Mouse (Mus musculus) lung, adult 2 months (tissue): ENCODE measurements around the gene Spint1.

Source experiments
- CTCF ChIP-seq: fragments of 200-500 bp; IDR thresholded peaks from 2 replicates; pipeline ENCODE4 v1.5.1; 2011; ENCODE audit warnings: mild to moderate bottlenecking, low read length, control low read depth; ENCODE audit not compliant: insufficient read depth
- POLR2A ChIP-seq: fragments of 200-500 bp; IDR thresholded peaks from 2 replicates; pipeline ENCODE4 v1.6.1; 2011; ENCODE audit warnings: low read depth, mild to moderate bottlenecking, control low read depth, low read length, borderline replicate concordance; ENCODE audit errors: extremely low read depth

DNA sequence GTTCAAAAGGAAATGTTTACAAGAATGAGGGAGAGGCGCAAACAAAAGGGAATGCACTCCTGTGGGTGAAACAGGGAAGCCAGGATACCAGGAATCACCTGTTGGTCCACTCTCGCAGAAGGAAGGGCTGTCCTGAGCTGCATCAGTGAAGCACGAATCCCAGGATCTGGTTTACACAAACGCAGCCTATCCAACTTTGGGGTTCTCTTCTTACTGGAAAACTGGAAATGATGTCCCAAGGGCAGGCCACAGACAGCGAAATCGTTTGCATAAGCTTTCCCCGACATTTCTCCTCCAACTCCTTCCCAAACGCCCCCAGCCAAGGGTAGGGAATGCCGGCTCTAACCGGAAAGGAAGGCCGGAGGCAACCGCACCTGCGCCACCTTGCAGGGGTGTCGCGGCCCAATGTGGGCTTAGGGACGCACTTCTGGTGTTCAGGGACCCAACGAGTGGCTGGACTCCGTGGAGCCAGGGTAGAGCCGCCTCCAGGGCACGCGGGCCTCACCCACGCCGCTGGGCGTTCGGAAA is 416 bp upstream of the Spint1 start:
- TF ChIP-seq CTCF, result no peak
- no peak for TF ChIP-seq POLR2A
